Mouse (Mus musculus) ES-Bruce4 (cell line): ENCODE data around the gene Kcnk15.

ENCODE experiments used
- CTCF ChIP-seq: IDR thresholded peaks from one replicate; pipeline ENCODE4 v1.8.1; 2011; ENCODE audit warnings: low read depth, low read length
- EP300 ChIP-seq: IDR thresholded peaks from 2 replicates; pipeline ENCODE4 v1.6.1; 2011; ENCODE audit warnings: low read depth, low read length; ENCODE audit not compliant: insufficient read depth
- POLR2A ChIP-seq: IDR thresholded peaks from one replicate; pipeline ENCODE4 v1.8.1; 2011; ENCODE audit warnings: low read length; ENCODE audit not compliant: insufficient read depth

DNA sequence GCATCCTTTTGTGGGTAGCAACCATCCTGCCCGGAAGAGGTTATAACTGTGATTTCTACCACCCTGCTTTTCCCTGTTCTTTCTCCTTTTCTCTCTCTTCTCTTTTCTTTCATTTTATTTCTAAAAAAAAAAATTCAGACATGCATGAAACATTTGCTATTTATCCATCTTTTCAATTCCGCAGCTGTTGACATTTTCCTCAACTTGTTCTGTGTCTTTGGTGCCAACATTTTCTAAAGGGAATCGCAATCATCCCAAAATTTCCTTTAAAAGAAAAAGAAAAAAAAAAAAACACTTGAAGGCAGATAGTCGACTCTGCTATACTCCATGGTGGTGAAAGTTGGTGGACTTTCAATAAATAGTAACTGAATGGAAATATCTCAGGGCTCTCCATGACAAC, 44.3 kb upstream of the Kcnk15 start:
- TF ChIP-seq CTCF (no peak), EP300 (no peak), POLR2A (no peak)
